Mouse (Mus musculus): ENCODE measurements around the gene Fzd5. TPM values are rescaled to one million over a fixed set of nuclear protein-coding genes. Genes with fewer than 3 reads are reported as not detected.

The Fzd5 gene
- polyA plus RNA-seq, 1 experiment from 2014 or later, result 2.4 TPM

DNA sequence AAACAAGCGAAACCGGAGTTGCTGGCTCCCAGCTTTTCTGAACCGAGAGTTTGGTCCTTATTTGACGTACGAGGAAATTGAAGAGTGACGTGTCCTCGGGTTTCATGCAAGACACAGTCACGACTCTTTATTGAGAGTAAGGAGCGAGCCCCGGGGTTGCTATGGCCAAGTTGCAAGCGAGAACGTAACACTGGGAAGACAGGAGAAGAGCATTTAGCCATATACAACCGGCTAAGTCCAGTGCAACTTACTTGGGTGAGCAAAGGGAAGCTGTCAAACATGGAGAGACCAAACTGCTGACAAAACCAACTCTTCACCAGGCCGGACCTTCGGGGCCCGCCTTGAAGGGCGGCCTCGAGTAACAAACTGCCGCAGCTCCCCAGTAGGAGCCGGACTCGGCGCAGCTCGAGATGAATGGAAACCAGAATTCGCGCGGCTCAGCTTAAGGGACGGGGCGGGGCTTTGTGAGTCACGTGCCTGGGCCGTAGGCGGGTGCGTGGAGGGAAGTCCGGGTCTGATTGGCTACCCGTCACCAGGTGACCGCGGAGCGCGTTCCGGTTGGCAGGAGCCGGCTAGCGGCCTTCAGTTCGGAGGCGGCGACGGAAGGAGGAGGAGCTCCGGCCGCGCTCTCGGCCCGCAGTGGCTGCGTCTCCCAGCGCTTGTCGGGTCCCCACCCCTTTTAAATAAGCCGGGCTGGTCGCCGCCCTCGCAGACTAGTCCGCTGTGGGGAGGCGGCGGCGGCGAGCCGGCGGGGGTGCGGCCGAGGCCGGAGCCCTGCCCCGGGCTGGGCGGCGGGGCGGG is 47.1 kb downstream of the Fzd5 start, which contains the start of gene Ccnyl1:
Ccnyl1 (plus strand) TSS at position 243 of the 801 bp plus-strand sequence.
- ATAC-seq (ENCODE audit: low FRiP score, low TSS enrichment), result peak; percentile 100
- under 1% methylated on average over 57 of the region's 71 CpGs for WGBS
- no peaks in the 10 kb centered on the region for H3K36me3 ChIP-seq (ENCODE audit: insufficient read depth, low read length)
- peak within 1 kb of the TSS; percentile 82 for H3K4me2 ChIP-seq (replicated peaks; ENCODE audit: low read depth, low read length)
- H3K9ac ChIP-seq (replicated peaks; ENCODE audit: low read length), result peak within 1 kb of the TSS; percentile 88
- H3K27me3 ChIP-seq (ENCODE audit: insufficient read depth, low read length), result no peaks in the 10 kb centered on the region
- peaks cover 25% of the 10 kb centered on the region for H3K4me1 ChIP-seq (ENCODE audit: insufficient read depth, low read length)
- peak within 1 kb of the TSS; percentile 84 for H3K4me3 ChIP-seq (ENCODE audit: low read length)
- peak within 1 kb of the TSS; percentile 71 for H3K27ac ChIP-seq (ENCODE audit: low read length)
- no peaks in the 10 kb centered on the region for H3K9me3 ChIP-seq (ENCODE audit: low read length)

GRCm38 (mm10) chr1:64689561-64690212 is 47.9 kb downstream of the Fzd5 start:
- 20% methylated on average over 9 of the region's 9 CpGs for WGBS
- Histone ChIP-seq H3K4me3 (ENCODE audit: low read length) (peak overlapping the region; percentile 84), H3K27ac (ENCODE audit: low read length) (peak overlapping the region; percentile 59), H3K9me3 (ENCODE audit: low read length) (no peaks in the 10 kb centered on the region), H3K27me3 (ENCODE audit: insufficient read depth, low read length) (no peaks in the 10 kb centered on the region), H3K9ac (replicated peaks; ENCODE audit: low read length) (peak overlapping the region; percentile 63), H3K4me2 (replicated peaks; ENCODE audit: low read depth, low read length) (peak overlapping the region; percentile 82), H3K36me3 (ENCODE audit: insufficient read depth, low read length) (no peaks in the 10 kb centered on the region), H3K4me1 (ENCODE audit: insufficient read depth, low read length) (peaks cover 25% of the 10 kb centered on the region)
- no peak for ATAC-seq (ENCODE audit: low FRiP score, low TSS enrichment)

- Histone ChIP-seq H3K36me3 (ENCODE audit: insufficient read depth, low read length) (no peaks in the 10 kb centered on the region), H3K9me3 (ENCODE audit: low read length) (no peaks in the 10 kb centered on the region), H3K4me1 (ENCODE audit: insufficient read depth, low read length) (peaks cover 22% of the 10 kb centered on the region), H3K4me3 (ENCODE audit: low read length) (no peak overlapping the region), H3K27ac (ENCODE audit: low read length) (no peak overlapping the region), H3K4me2 (replicated peaks; ENCODE audit: low read depth, low read length) (no peak overlapping the region), H3K27me3 (ENCODE audit: insufficient read depth, low read length) (no peaks in the 10 kb centered on the region), H3K9ac (replicated peaks; ENCODE audit: low read length) (no peak overlapping the region)
- no peak for ATAC-seq (ENCODE audit: low FRiP score, low TSS enrichment)
- 60% methylated on average over 4 of the region's 4 CpGs for WGBS
Measured at GRCm38 (mm10) chr1:64688046-64688445, 49.5 kb downstream of the Fzd5 start.

- ATAC-seq (ENCODE audit: low FRiP score, low TSS enrichment), result no peak
- Histone ChIP-seq H3K4me3 (ENCODE audit: low read length) (no peak overlapping the region), H3K4me2 (replicated peaks; ENCODE audit: low read depth, low read length) (no peak overlapping the region), H3K9ac (replicated peaks; ENCODE audit: low read length) (no peak overlapping the region), H3K4me1 (ENCODE audit: insufficient read depth, low read length) (peaks cover 3% of the 10 kb centered on the region), H3K27ac (ENCODE audit: low read length) (no peak overlapping the region), H3K27me3 (ENCODE audit: insufficient read depth, low read length) (no peaks in the 10 kb centered on the region), H3K9me3 (ENCODE audit: low read length) (no peaks in the 10 kb centered on the region), H3K36me3 (ENCODE audit: insufficient read depth, low read length) (no peaks in the 10 kb centered on the region)
- 97% methylated on average over 2 of the region's 2 CpGs for WGBS
Measured at GRCm38 (mm10) chr1:64684440-64684839, 53.1 kb downstream of the Fzd5 start.

DNA sequence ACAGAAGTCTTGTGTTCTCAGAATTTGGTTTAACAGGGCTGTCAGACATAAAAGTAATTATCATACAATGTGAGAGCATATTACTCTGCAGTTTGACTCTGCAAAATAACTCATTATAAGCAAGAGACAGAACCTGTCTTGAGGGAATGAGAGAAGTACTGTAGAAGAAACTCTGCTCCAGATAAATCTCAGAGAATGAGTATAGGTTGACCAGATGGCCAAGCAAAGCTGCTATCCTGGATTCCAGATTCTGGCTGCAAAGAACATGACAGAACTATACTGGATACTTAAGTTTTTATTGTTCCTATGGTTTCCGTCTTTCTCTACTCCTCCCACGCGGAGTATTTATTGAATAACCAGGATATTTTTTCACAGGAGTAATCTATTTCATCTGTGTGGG is 54.5 kb downstream of the Fzd5 start:
- 83% methylated on average over 3 of the region's 3 CpGs for WGBS
- H3K9me3 ChIP-seq (ENCODE audit: low read length), result no peaks in the 10 kb centered on the region
- no peak overlapping the region for H3K27ac ChIP-seq (ENCODE audit: low read length)
- ATAC-seq (ENCODE audit: low FRiP score, low TSS enrichment), result no peak
- no peak overlapping the region for H3K9ac ChIP-seq (replicated peaks; ENCODE audit: low read length)
- H3K4me1 ChIP-seq (ENCODE audit: insufficient read depth, low read length), result no peaks in the 10 kb centered on the region
- no peaks in the 10 kb centered on the region for H3K27me3 ChIP-seq (ENCODE audit: insufficient read depth, low read length)
- no peak overlapping the region for H3K4me2 ChIP-seq (replicated peaks; ENCODE audit: low read depth, low read length)
- H3K4me3 ChIP-seq (ENCODE audit: low read length), result no peak overlapping the region
- no peaks in the 10 kb centered on the region for H3K36me3 ChIP-seq (ENCODE audit: insufficient read depth, low read length)

DNA sequence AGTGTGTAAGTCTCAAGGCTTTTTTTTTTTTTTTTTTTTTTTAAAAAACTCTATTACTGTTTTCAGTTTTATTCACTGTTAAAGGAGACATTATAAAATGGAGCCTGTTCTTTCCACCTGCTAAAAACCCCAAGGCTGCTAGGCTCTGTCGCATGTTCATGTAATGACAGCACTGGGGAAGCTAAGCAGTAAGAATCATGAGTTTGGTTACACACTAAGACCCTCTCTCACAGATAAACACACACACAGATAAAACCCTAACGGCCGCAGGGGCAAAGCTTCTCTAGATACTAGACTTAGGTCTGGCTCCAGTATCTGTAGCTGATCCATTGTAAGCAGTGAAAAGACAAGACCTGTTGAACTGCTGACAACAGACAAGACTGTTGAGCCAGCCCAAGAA is 56.1 kb downstream of the Fzd5 start:
- Histone ChIP-seq H3K4me2 (replicated peaks; ENCODE audit: low read depth, low read length) (no peak overlapping the region), H3K27me3 (ENCODE audit: insufficient read depth, low read length) (no peaks in the 10 kb centered on the region), H3K27ac (ENCODE audit: low read length) (no peak overlapping the region), H3K4me1 (ENCODE audit: insufficient read depth, low read length) (0 out of 2 replicates have a peak, but pooled peaks cover under 1% of the 10 kb centered on the region), H3K4me3 (ENCODE audit: low read length) (no peak overlapping the region), H3K36me3 (ENCODE audit: insufficient read depth, low read length) (no peaks in the 10 kb centered on the region), H3K9me3 (ENCODE audit: low read length) (no peaks in the 10 kb centered on the region), H3K9ac (replicated peaks; ENCODE audit: low read length) (no peak overlapping the region)
- WGBS, result 92% methylated on average over 3 of the region's 3 CpGs
- no peak for ATAC-seq (ENCODE audit: low FRiP score, low TSS enrichment)

Other genes with a start within 250 kb of the Fzd5 start
- 35.2 and 36.5 TPM in 2 replicates for gene Creb1, start 205.1 kb downstream of the Fzd5 start, polyA plus RNA-seq (2015; fragmentation: Nextera tagmentation; extraction: Ambion mirVana)
- 21.5 and 22.0 TPM in 2 replicates for gene Mettl21a, start 120.5 kb downstream of the Fzd5 start, polyA plus RNA-seq (2015; fragmentation: Nextera tagmentation; extraction: Ambion mirVana)
- gene Ccnyl1, start 47.3 kb downstream of the Fzd5 start, polyA plus RNA-seq (2015; fragmentation: Nextera tagmentation; extraction: Ambion mirVana), result 4.1 and 5.0 TPM in 2 replicates
- gene Plekhm3, start 219.1 kb upstream of the Fzd5 start, polyA plus RNA-seq (2015; fragmentation: Nextera tagmentation; extraction: Ambion mirVana), result 5.0 and 9.1 TPM in 2 replicates

Data from kidney, embryonic 16.5 days (tissue).